Mouse (Mus musculus) liver, embryonic 11.5 days (tissue): Measurements from ENCODE around the gene Dao. TPM values are rescaled to one million over a fixed set of nuclear protein-coding genes. Genes with fewer than 3 reads are reported as not detected.

ENCODE experiments used
- polyA plus RNA-seq: library from polyadenylated mRNA; unstranded; fragments of >200 nt; fragmentation: Nextera tagmentation; extraction: Ambion mirVana; gene quantifications from 2 replicates; pipeline ENCODE4 v1.2.1, GENCODE M21; 2014

Gene Dao
- polyA plus RNA-seq, 1 experiment from 2014 or later = not detected

Other genes starting within 250 kb of the Dao start
- gene Sart3, start 231.2 kb upstream of the Dao start, polyA plus RNA-seq = 52.0 and 54.4 TPM in 2 replicates
- 109 and 117 TPM in 2 replicates for gene Iscu, start 231.0 kb upstream of the Dao start, polyA plus RNA-seq
- gene Tmem119, start 203.2 kb upstream of the Dao start, polyA plus RNA-seq = 15.6 and 16.9 TPM in 2 replicates
- 17.1 and 17.8 TPM in 2 replicates for gene Selplg, start 171.1 kb upstream of the Dao start, polyA plus RNA-seq
- gene Coro1c, start 94.9 kb upstream of the Dao start, polyA plus RNA-seq = 122 and 137 TPM in 2 replicates
- gene Ssh1, start 9.8 kb upstream of the Dao start, polyA plus RNA-seq = 16.2 and 17.8 TPM in 2 replicates
- 6.5 and 8.5 TPM in 2 replicates for gene Usp30, start 61.8 kb downstream of the Dao start, polyA plus RNA-seq
- not detected in 2 replicates for gene Svop, start 87.9 kb downstream of the Dao start, polyA plus RNA-seq
- gene Alkbh2, start 124.5 kb downstream of the Dao start, polyA plus RNA-seq = 13.1 and 13.4 TPM in 2 replicates
- 41.8 and 47.1 TPM in 2 replicates for gene Ung, start 126.7 kb downstream of the Dao start, polyA plus RNA-seq
- gene Acacb, start 142.8 kb downstream of the Dao start, polyA plus RNA-seq = 0.86 and 1.2 TPM in 2 replicates